Mouse (Mus musculus): Measurements from ENCODE around the gene Gabarap.

- TF ChIP-seq GATA1 (IDR thresholded peaks at IDR 0.05; ENCODE audit: borderline replicate concordance, low read length) (no peak), FLI1 (IDR thresholded peaks at IDR 0.05; ENCODE audit: low read length) (no peak)
These were observed 42.2 kb upstream of the Gabarap start for GRCm38 (mm10) chr11:69948763-69949150.
